In the genomic region with DNA sequence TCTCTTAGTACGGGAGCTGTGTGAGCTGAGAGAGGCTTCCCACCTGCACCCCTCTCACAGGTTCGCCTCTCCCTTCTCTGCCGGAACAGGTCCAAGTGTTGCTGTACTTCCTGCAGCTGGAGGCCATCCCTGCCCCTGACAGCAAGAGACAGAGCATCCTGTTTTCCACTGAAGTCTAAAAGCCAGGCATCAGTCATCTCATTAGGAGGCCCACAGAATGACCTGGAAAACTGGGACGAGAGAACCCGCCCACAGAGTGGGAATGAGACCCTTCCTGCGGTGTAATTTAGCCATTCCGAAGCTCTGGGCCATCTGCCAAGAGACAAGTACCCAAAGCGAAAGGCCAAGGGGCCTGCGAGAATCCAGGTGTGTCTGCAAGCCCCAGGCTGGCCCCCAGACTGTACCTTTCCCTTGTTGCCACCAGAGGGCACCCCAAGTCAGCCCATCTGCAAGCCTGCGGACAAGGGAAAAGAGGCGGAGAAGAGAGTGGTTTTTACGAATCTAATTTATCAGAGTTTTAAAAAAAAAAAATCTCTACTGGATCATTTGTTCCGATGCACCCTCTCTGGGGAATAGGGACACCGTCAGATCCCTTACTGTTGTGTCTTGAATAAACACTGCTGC, we compare ENCODE assay signal across 8 mouse cellular contexts. TPM values are rescaled to one million over a fixed set of nuclear protein-coding genes. Genes with fewer than 3 reads are reported as not detected.
DNase-seq lines count a peak whose midpoint lies in the region; ATAC-seq lines count a peak whose summit lies in the region.

No protein-coding gene starts in this region.

- H3K27me3 ChIP-seq in limb, embryonic 15.5 days, result no peaks in the 10 kb centered on the region
- H3K27me3 ChIP-seq in splenic B cell, adult 2 months (ENCODE audit: control insufficient read depth, insufficient read depth, low read length, poor library complexity, severe bottlenecking), result no peaks in the 10 kb centered on the region

- H3K4me2 ChIP-seq in limb, embryonic 15.5 days, result no peak overlapping the region

- H3K36me3 ChIP-seq in limb, embryonic 15.5 days, result peaks cover 65% of the 10 kb centered on the region
- H3K36me3 ChIP-seq in splenic B cell, adult 2 months (ENCODE audit: control insufficient read depth, insufficient read depth, low read length, poor library complexity, severe bottlenecking), result peaks cover 2% of the 10 kb centered on the region

- ATAC-seq in limb, embryonic 15.5 days (ENCODE audit: insufficient number of reproducible peaks, low FRiP score, low TSS enrichment, low read depth), result no peak

- no peaks in the 10 kb centered on the region for H3K4me1 ChIP-seq in limb, embryonic 15.5 days

- H3K27ac ChIP-seq in limb, embryonic 15.5 days, result 0 out of 2 replicates have a peak overlapping the region, but pooled peaks have one; percentile 33

- no peak overlapping the region for H3K4me3 ChIP-seq in limb, embryonic 15.5 days

- peak; percentile 62 to 67 for DNase-seq in urinary bladder, adult 18-20 months (ENCODE audit: low spot score in 2 of 2)
- no peak for DNase-seq in urinary bladder, adult 2 months (ENCODE audit: low spot score)
- DNase-seq in cerebellum, postnatal 4 days (ENCODE audit: low spot score in 2 of 2), result peak; percentile 64 to 79
- DNase-seq in gastrocnemius, postnatal 14 days, result peak; percentile 74
- peak; percentile 76 for DNase-seq in kidney, adult 9 months
- DNase-seq in natural killer cell, adult 2 months (ENCODE audit: low spot score in 2 of 2), result peak; percentile 57 to 73
- DNase-seq in splenic B cell, adult 2 months (ENCODE audit: low read depth, low spot score), result peak; percentile 83

- no peak overlapping the region for H3K9ac ChIP-seq in limb, embryonic 15.5 days

- intact Hi-C loops in gastrocnemius, postnatal 14 days (cut with DNase I; ENCODE audit: low total_unique reads), result loop anchor here (2.0 to 5.0 kb wide), 2 partner anchors 71 to 255 kb away; no protein-coding TSS in a partner anchor

- no peaks in the 10 kb centered on the region for H3K9me3 ChIP-seq in limb, embryonic 15.5 days

- WGBS in limb, embryonic 15.5 days, result 23% methylated on average over 14 of the region's 14 CpGs

RNA-seq across cellular contexts. Expression of a gene that starts 29.6 kb away (rescaled TPM):
- polyA plus RNA-seq in urinary bladder, adult 2 months (2012; rRNA removed), result 23.5 and 33.1 TPM in 2 replicates
- 10 to 100 TPM; 33.5 TPM for total RNA-seq in gastrocnemius, postnatal 14 days (2021)
- polyA plus RNA-seq in limb, embryonic 15.5 days (2015; fragmentation: Nextera tagmentation; extraction: Ambion mirVana), result 28.3 and 31.7 TPM in 2 replicates
